Mouse (Mus musculus): ENCODE results near the gene Fut4. TPM values are rescaled to one million over a fixed set of nuclear protein-coding genes. Genes with fewer than 3 reads are reported as not detected.

Fut4 gene
- total RNA-seq (2023) = 0.22 to 0.33 TPM (median 0.32 TPM) in 4 replicates

DNA sequence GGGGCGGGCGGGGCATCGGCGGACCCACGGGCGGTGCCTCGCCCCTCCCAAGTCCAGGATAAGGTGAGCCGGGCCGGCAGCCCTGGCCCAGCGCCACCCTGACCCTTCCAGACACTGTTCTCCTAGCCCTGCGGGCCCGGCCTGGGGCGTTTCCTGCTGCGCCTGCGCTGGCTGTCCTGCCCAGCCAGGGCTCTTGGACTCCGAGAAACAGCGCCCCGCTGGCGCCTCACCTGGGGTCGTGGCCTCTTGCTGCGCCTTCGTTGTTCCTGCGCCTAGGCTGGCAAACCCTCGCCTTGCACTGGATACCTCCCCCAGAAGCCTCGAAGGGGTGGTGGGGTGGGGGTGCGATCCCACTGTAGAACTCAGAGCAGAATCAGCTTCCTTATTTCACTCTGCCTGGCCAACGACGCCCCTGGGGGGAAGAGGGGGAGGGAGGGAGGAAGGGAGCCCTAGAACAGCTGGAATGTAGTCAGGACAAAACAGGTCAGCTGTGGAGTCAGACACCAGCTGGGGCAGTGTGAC, at the start of gene Fut4:
Gene Fut4, minus strand, starts transcription at position 393 of the 522 bp plus-strand sequence.

DNA sequence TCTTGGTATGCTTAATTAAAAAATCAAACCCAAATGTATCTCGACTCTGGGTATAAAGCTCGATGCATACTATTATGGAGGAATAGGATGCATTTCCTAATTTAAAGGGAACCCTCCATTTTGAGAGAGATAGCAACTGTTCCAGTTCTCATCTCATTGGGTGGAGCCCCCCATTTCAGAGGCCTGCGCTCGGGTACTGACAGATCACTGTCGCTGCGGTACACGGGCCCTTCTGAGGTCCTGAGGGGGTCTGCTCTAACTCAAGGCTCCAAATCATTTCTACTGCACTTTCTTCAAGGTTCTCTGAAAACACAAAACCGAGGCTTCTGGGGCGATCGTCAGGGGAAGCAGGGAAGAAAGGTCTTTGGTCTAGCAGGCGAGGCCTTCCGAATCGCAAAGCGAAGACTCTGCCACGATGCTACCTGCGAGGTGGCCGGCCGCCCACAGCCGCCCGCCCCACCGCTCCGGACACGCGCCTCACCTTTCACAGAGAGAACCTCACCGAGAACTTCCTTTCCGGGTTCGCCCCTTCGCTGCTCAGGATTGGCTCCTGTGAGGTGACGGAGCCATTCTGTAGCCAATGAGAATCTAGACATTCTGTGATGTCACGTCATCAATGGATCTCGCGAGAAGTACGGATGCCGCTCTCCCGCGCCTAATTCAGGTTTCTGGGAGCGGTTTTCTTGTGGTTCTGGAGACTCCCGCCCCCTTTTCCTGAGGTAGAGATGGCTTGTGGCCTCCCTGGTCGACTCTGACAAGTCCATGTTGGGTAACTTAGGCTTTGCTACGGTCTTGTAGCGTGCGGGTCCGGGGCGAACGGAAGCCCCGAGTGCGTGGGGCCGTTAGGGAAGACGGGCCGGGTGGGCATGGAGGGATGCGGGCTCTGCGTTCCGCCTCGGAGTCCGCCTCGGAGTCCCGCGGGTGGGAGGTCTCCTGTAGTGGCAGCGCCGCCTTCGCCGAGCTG, 32.1 kb upstream of the Fut4 start, which contains the start of the genes Mre11a and Ankrd49:
Gene Mre11a, plus strand, starts transcription at position 616 of the 964 bp plus-strand sequence.
Gene Ankrd49, minus strand, starts transcription at position 818 of the 964 bp plus-strand sequence.

DNA sequence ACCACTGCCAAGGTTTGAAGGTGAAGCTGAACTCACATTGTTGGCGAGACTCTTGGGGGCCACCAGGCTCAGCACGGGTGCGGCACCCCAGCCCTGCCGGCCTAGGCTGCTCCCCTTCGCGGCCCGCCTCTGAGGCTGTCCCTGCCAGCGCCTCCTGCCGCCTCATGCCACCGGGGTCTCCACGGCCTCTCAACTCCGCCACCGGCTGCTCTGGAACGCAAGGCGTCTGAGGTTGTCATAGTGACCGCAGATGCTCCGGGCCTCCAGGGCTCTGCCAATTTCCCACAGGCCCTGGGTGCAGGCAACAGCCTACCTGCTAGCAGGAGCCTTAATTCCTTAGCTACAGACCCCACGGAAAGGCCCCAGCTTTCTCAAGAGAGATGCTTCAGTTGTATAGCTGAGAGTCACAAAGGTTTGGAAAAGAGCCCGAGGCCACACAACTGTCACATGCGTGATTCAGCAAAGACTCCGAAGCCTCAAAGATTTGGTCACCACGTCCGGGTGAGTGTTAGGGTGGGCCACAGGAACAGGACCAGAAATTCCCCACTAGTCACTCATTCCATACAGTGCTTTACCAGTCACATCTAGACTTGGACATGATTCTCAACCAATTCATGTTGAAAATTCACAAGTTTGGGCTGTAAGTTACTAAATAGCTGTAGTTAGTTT, 18.7 kb upstream of the Fut4 start, which contains the start of gene 1700012B09Rik:
Gene 1700012B09Rik, minus strand, starts transcription at position 228 of the 669 bp plus-strand sequence.

DNA sequence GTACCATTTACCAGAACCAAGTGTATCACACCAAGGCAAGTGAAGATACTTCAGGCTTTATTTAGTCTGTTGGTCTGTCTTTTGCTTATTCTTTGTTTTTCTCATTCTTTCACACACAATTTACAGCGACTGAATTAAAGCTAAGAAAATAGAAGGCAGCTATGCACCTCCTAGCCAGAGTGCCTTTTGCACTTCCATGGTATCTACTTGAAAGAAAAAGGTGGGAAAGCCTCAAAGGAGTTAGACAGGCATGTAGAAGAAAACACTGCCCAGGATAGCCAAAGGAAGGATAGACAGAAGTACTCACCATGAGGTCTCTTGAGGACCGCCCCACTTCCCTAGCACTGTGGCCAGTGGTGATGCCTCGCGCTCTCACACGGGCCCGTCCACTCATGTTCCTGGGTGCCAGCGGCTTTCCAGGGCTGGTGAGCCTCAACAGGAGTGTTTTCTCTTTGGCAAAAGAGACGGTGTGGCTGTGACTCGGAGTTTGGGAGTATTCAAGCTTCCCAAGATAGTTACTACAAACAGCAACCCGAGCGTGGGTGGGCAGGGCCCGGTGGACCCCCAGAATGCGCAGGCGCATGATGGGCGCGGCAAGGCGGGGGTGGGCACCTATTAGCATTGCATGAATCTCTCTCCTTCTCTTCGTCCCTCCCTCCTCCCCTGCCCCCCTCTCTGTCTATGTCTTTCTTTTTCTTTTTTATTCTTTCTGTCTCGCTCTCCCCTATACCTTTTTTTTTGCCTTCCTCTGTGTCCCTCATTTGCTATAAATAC, 11.9 kb downstream of the Fut4 start, which contains the start of gene Piwil4:
Gene Piwil4, minus strand, starts transcription at position 583 of the 774 bp plus-strand sequence.

Other genes with a start within 250 kb of the Fut4 start
- gene Amotl1, start 107.3 kb downstream of the Fut4 start, total RNA-seq (2023) = 0.06 to 0.56 TPM (median 0.06 TPM) in 3 of 4 replicates, not detected in the other
- not detected in 4 replicates for gene Piwil4, start 11.7 kb downstream of the Fut4 start, total RNA-seq (2023)
- not detected in 4 replicates for gene 1700012B09Rik, start 18.6 kb upstream of the Fut4 start, total RNA-seq (2023)
- 45.7 to 54.7 TPM (median 46.7 TPM) in 4 replicates for gene Mre11a, start 32.3 kb upstream of the Fut4 start, total RNA-seq (2023)
- gene Ankrd49, start 32.5 kb upstream of the Fut4 start, total RNA-seq (2023) = 24.6 to 31.3 TPM (median 29.3 TPM) in 4 replicates
- gene Gpr83, start 107.8 kb upstream of the Fut4 start, total RNA-seq (2023) = not detected in 4 replicates
- 0.60 to 0.79 TPM in 2 of 4 replicates, not detected in the others for gene Izumo1r, start 151.6 kb upstream of the Fut4 start, total RNA-seq (2023)